8 mouse cellular contexts compared by ENCODE assay signal in genomic region chr8:95142985-95143804, GRCm38 (mm10). TPM values are rescaled to one million over a fixed set of nuclear protein-coding genes. Genes with fewer than 3 reads are reported as not detected.
DNase-seq lines count a peak whose midpoint lies in the region; ATAC-seq and TF ChIP-seq lines count a peak whose summit lies in the region.

No protein-coding gene starts in this region.

- peaks cover 55% of the 10 kb centered on the region for H3K4me1 ChIP-seq in kidney, embryonic 16.5 days (ENCODE audit: insufficient read depth, low read length)
- peaks cover 48% of the 10 kb centered on the region for H3K4me1 ChIP-seq in liver, embryonic 12.5 days
- peaks cover 21% of the 10 kb centered on the region for H3K4me1 ChIP-seq in olfactory bulb, adult 2 months (ENCODE audit: control insufficient read depth, insufficient read depth, low read length)

- no peaks in the 10 kb centered on the region for H3K27me3 ChIP-seq in kidney, embryonic 16.5 days (ENCODE audit: insufficient read depth, low read length)
- peaks cover 62% of the 10 kb centered on the region for H3K27me3 ChIP-seq in liver, embryonic 12.5 days (replicated peaks)

- TF ChIP-seq CTCF in olfactory bulb, adult 2 months (IDR thresholded peaks at IDR 0.05; ENCODE audit: insufficient read depth, low read depth, low read length), result no peak

- peak; percentile 18 to 39 for DNase-seq in cerebellum, adult 18-20 months
- DNase-seq in cerebellum, adult 8-10 months, result no peak
- peak; percentile 46 for DNase-seq in cerebellum, adult 9-10 months
- peak; percentile 48 to 61 for DNase-seq in frontal cortex, postnatal 10 days (ENCODE audit: low spot score in 2 of 2)
- no peak for DNase-seq in spleen, postnatal 4 days (ENCODE audit: low spot score in 2 of 2)

- no peaks in the 10 kb centered on the region for H3K36me3 ChIP-seq in kidney, embryonic 16.5 days (ENCODE audit: insufficient read depth, low read length)
- H3K36me3 ChIP-seq in liver, embryonic 12.5 days, result no peaks in the 10 kb centered on the region

- H3K9ac ChIP-seq in kidney, embryonic 16.5 days (replicated peaks; ENCODE audit: low read length), result peak overlapping the region; percentile 87; the same call in 1 of the 2 replicates
- H3K9ac ChIP-seq in liver, embryonic 12.5 days, result no peak overlapping the region

- peak overlapping the region; percentile 69 for H3K27ac ChIP-seq in kidney, embryonic 16.5 days (ENCODE audit: low read length)
- H3K27ac ChIP-seq in liver, embryonic 12.5 days, result peak overlapping the region; percentile 17; the same call in 1 of the 2 replicates
- peak overlapping the region; percentile 79 for H3K27ac ChIP-seq in olfactory bulb, adult 2 months (ENCODE audit: insufficient read depth, low read depth, low read length)

- WGBS in kidney, embryonic 16.5 days, result 21% methylated on average over 17 of the region's 17 CpGs
- 37% methylated on average over 17 of the region's 17 CpGs for WGBS in liver, embryonic 12.5 days (ENCODE audit: insufficient replicate concordance)
- 26% methylated on average over 17 of the region's 17 CpGs for WGBS in olfactory bulb, adult 2 months

- H3K9me3 ChIP-seq in kidney, embryonic 16.5 days (ENCODE audit: low read length), result no peaks in the 10 kb centered on the region
- H3K9me3 ChIP-seq in liver, embryonic 12.5 days (replicated peaks), result no peaks in the 10 kb centered on the region

- TF ChIP-seq POLR2A in olfactory bulb, adult 2 months (IDR thresholded peaks at IDR 0.05; ENCODE audit: insufficient read depth, low read depth, low read length), result no peak

- ATAC-seq in kidney, embryonic 16.5 days (ENCODE audit: low FRiP score, low TSS enrichment), result peak; percentile 11; the same call in 1 of the 2 replicates
- ATAC-seq in liver, embryonic 12.5 days, result no peak

- peak overlapping the region; percentile 88 for H3K4me2 ChIP-seq in kidney, embryonic 16.5 days (replicated peaks; ENCODE audit: low read depth, low read length)
- H3K4me2 ChIP-seq in liver, embryonic 12.5 days, result peak overlapping the region; percentile 73

- peak overlapping the region; percentile 70; the same call in 1 of the 2 replicates for H3K4me3 ChIP-seq in kidney, embryonic 16.5 days (ENCODE audit: low read length)
- peak overlapping the region; percentile 61; the same call in 1 of the 2 replicates for H3K4me3 ChIP-seq in liver, embryonic 12.5 days
- H3K4me3 ChIP-seq in olfactory bulb, adult 2 months (ENCODE audit: insufficient read depth, low read depth, low read length), result peak overlapping the region; percentile 83

RNA-seq across cellular contexts. Expression of gene Kifc3, which starts 59.4 kb away (rescaled TPM):
- polyA plus RNA-seq in kidney, embryonic 16.5 days (2015; fragmentation: Nextera tagmentation; extraction: Ambion mirVana), result 32.5 and 37.7 TPM in 2 replicates
- polyA plus RNA-seq in liver, embryonic 12.5 days (2016; fragmentation: Nextera tagmentation; extraction: Ambion mirVana), result 6.2 and 8.8 TPM in 2 replicates
- not detected in 2 replicates for polyA plus RNA-seq in olfactory bulb, adult 2 months (2012; ENCODE audit: insufficient read depth, insufficient read length, low replicate concordance, missing spikeins)

Comparison
In these comparisons a context has a peak if more than half of its experiments do, and no peak if none do; other contexts are left out.
1. DNase-seq: peak in cerebellum, adult 18-20 months (2 of 2), cerebellum, adult 9-10 months (single experiment) and frontal cortex, postnatal 10 days (2 of 2); none in cerebellum, adult 8-10 months (single experiment) and spleen, postnatal 4 days (0 of 2).
2. H3K27ac ChIP-seq: peak in every context shown above with its lines; median percentile 79 in olfactory bulb, adult 2 months; 69 in kidney, embryonic 16.5 days; 17 in liver, embryonic 12.5 days.
3. Peak in every context shown above with its lines, with median percentiles within 50 percentile points of each other: H3K4me3 ChIP-seq.